Mouse (Mus musculus) erythroblast, embryonic 14.5 days (primary cell): ENCODE results near the gene Specc1.

ENCODE experiments used
- GATA1 ChIP-seq: IDR thresholded peaks from 2 replicates; pipeline ENCODE4 v1.6.1; 2012; ENCODE audit warnings: low read length, inconsistent platforms, mixed read lengths
- TAL1 ChIP-seq: IDR thresholded peaks from 3 replicates; pipeline ENCODE4 v1.6.1; 2012; ENCODE audit warnings: low read length, inconsistent platforms, mixed read lengths

DNA sequence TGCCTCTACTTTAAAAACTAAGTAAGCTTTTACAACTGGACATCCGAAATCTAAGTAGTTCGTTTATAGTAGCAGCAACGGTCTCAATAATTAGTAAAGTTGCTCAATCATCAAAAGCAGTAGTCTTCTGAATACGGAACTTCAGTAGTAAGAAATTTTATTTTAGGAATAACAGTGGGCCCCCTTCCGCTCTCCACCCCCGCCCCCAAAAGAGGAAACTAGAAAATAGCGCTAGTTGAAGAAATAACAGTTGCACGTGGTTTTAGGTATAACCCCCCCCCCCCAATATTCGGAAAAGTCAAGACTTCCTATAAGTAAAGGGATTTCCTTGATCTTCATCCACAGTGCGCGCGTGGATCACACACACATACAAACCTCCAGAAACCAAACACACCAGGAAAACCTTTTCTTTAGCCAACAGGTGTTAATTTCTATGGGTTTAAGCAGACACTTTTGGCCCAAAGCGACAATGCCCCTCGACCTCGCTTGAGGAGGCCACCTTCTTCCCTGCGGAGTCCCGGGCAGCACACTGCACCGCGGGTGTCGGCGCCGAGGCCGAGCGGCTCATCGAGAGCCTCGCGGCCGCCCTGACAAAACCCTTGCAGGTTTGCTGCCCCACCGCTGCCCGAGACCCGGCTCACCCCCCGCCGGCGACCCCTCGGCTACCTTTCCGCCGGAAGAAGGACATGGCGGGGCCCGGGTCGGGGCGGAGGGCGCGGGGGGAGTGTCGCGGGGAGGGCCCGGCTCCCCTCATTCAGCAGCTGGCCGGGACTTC, 27.1 kb upstream of the Specc1 start:
- TF ChIP-seq TAL1 (no peak), GATA1 (no peak)
